In the genomic region with DNA sequence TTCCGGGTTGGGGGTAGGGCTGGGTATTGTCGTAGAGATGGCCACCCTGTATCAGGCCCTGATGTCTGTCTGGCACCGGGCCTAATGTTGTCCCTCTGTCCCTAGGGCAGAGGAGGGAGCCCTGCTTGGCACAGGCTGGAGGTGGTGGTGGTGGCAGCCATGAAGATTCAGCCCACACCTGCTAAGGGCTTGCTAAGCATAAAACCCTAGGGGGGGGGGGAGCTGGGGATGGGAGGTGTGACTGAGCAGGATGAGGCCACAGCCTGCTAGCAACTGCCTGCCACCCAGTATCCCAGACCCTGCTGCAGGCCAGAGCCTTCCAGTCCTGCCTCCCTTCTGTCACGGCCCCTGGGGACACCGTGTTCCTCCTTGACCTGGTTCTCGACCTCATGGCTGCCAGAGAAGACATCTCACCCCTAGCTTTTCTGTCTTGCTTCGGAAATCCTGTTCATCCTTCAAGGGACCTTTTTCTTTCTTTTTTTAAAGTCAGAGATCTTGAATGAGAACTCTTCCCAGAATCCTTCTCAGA, we compare ENCODE assay signal across 8 mouse cellular contexts. TPM values are rescaled to one million over a fixed set of nuclear protein-coding genes. Genes with fewer than 3 reads are reported as not detected.
DNase-seq lines count a peak whose midpoint lies in the region; ATAC-seq lines count a peak whose summit lies in the region.

No protein-coding gene starts in this region.

- no peak overlapping the region for H3K4me2 ChIP-seq in limb, embryonic 13.5 days (replicated peaks)

- H3K4me1 ChIP-seq in limb, embryonic 13.5 days = peaks cover 68% of the 10 kb centered on the region

- no peak overlapping the region for H3K9ac ChIP-seq in limb, embryonic 13.5 days

- peak; percentile 42 for DNase-seq in adrenal gland, adult 2 months
- no peak for DNase-seq in adrenal gland, postnatal 14 days
- peak; percentile 50 for DNase-seq in kidney, postnatal 10 days
- DNase-seq in kidney, adult 11 months = no peak
- peak; percentile 54 for DNase-seq in adrenal gland, postnatal 10 days
- DNase-seq in right cerebral cortex, postnatal 36 days (ENCODE audit: low spot score in 2 of 2) = no peak

- H3K27ac ChIP-seq in limb, embryonic 13.5 days = peak overlapping the region; percentile 8; the same call in 1 of the 2 replicates

- no peaks in the 10 kb centered on the region for H3K9me3 ChIP-seq in limb, embryonic 13.5 days

- WGBS in limb, embryonic 13.5 days = 38% methylated on average over 7 of the region's 7 CpGs

- no peaks in the 10 kb centered on the region for H3K27me3 ChIP-seq in limb, embryonic 13.5 days

- H3K4me3 ChIP-seq in limb, embryonic 13.5 days = no peak overlapping the region

- no peak for ATAC-seq in limb, embryonic 13.5 days (ENCODE audit: low FRiP score, low read depth)
- ATAC-seq in erythroid progenitor cell, adult 5-6 weeks (replicated peaks; ENCODE audit: low FRiP score, poor library complexity, severe bottlenecking) = no peak

- peaks cover 45% of the 10 kb centered on the region for H3K36me3 ChIP-seq in limb, embryonic 13.5 days

RNA-seq across cellular contexts. Expression of a gene that starts 27.0 kb away (rescaled TPM):
- not detected for total RNA-seq in adrenal gland, adult 2 months (2021)
- polyA plus RNA-seq in adrenal gland, adult 2 months (2012; rRNA removed) = 1.1 and 1.2 TPM in 2 replicates
- total RNA-seq in adrenal gland, postnatal 14 days (2021) = not detected in 2 replicates
- total RNA-seq in adrenal gland, postnatal 10 days (2021) = under 1 TPM; 0.45 to 0.73 TPM
- 0.41 and 0.78 TPM in 2 replicates for polyA plus RNA-seq in limb, embryonic 13.5 days (2015; fragmentation: Nextera tagmentation; extraction: Ambion mirVana)
- not detected in 2 replicates for total RNA-seq in erythroid progenitor cell, adult 5-6 weeks (2015; ENCODE audit: low replicate concordance)
- not detected in 2 replicates for total RNA-seq in erythroid progenitor cell, adult 5-6 weeks (2017; ENCODE audit: low replicate concordance)

RNA-seq across cellular contexts. Expression of a gene that starts 28.2 kb away (rescaled TPM):
- total RNA-seq in adrenal gland, adult 2 months (2021) = 10 to 100 TPM; 17.0 to 30.8 TPM
- polyA plus RNA-seq in adrenal gland, adult 2 months (2012; rRNA removed) = 43.7 and 44.9 TPM in 2 replicates
- total RNA-seq in adrenal gland, postnatal 14 days (2021) = 24.5 and 29.3 TPM in 2 replicates
- 10 to 100 TPM; 26.2 to 34.7 TPM for total RNA-seq in adrenal gland, postnatal 10 days (2021)
- 46.5 and 49.8 TPM in 2 replicates for polyA plus RNA-seq in limb, embryonic 13.5 days (2015; fragmentation: Nextera tagmentation; extraction: Ambion mirVana)
- 4.3 and 18.4 TPM in 2 replicates for total RNA-seq in erythroid progenitor cell, adult 5-6 weeks (2015; ENCODE audit: low replicate concordance)
- total RNA-seq in erythroid progenitor cell, adult 5-6 weeks (2017; ENCODE audit: low replicate concordance) = 0.51 and 1.4 TPM in 2 replicates

RNA-seq across cellular contexts. Expression of a gene that starts 48.2 kb away (rescaled TPM):
- under 1 TPM; 0.48 to 0.86 TPM for total RNA-seq in adrenal gland, adult 2 months (2021)
- 0.07 and 0.08 TPM in 2 replicates for polyA plus RNA-seq in adrenal gland, adult 2 months (2012; rRNA removed)
- 3.5 and 5.8 TPM in 2 replicates for total RNA-seq in adrenal gland, postnatal 14 days (2021)
- 1 to 10 TPM; 3.8 to 6.5 TPM for total RNA-seq in adrenal gland, postnatal 10 days (2021)
- 31.4 and 32.3 TPM in 2 replicates for polyA plus RNA-seq in limb, embryonic 13.5 days (2015; fragmentation: Nextera tagmentation; extraction: Ambion mirVana)
- total RNA-seq in erythroid progenitor cell, adult 5-6 weeks (2015; ENCODE audit: low replicate concordance) = 72.4 and 84.3 TPM in 2 replicates
- total RNA-seq in erythroid progenitor cell, adult 5-6 weeks (2017; ENCODE audit: low replicate concordance) = 96.1 and 116 TPM in 2 replicates

Comparison
In these comparisons a context has a peak if more than half of its experiments do, and no peak if none do; other contexts are left out.
1. DNase-seq: peak in adrenal gland, adult 2 months (single experiment), kidney, postnatal 10 days (single experiment) and adrenal gland, postnatal 10 days (single experiment); none in adrenal gland, postnatal 14 days (single experiment), kidney, adult 11 months (single experiment) and right cerebral cortex, postnatal 36 days (0 of 2).
2. RNA of a gene that starts 48.2 kb away (total RNA-seq): 72.4 to 116 TPM in erythroid progenitor cell, adult 5-6 weeks; 3.8 to 6.5 TPM in adrenal gland, postnatal 10 days, 3.5 to 5.8 TPM in adrenal gland, postnatal 14 days and 0.48 to 0.86 TPM in adrenal gland, adult 2 months; every median in the first group is over 4 times any median in the second.